Mouse (Mus musculus) forebrain, embryonic 12.5 days (tissue): ENCODE measurements around the gene Aplnr. TPM values are rescaled to one million over a fixed set of nuclear protein-coding genes. Genes with fewer than 3 reads are reported as not detected.

ENCODE experiments used
- ATAC-seq: fragments of 200-750 bp; cut with Nextera tagmentation; 2 replicates; pipeline ENCODE4 v1.8.0; 2017; ENCODE audit warnings: moderate TSS enrichment; ENCODE audit not compliant: low FRiP score
- H3K27ac ChIP-seq: fragments of 300-500 bp; sonication (generic); 2 replicates; pipeline ENCODE4 v1.5.1; 2016; ENCODE audit warnings: mild to moderate bottlenecking
- H3K27me3 ChIP-seq: fragments of 300-500 bp; sonication (generic); 2 replicates; pipeline ENCODE4 v1.6.1; 2016; ENCODE audit warnings: mild to moderate bottlenecking
- H3K36me3 ChIP-seq: fragments of 300-500 bp; sonication (generic); replicated peaks from 2 replicates; pipeline ENCODE4 v1.6.1; 2016; ENCODE audit warnings: mild to moderate bottlenecking
- H3K4me1 ChIP-seq: fragments of 300-500 bp; sonication (generic); 2 replicates; pipeline ENCODE4 v1.6.1; 2016
- H3K4me2 ChIP-seq: fragments of 300-500 bp; sonication (generic); 2 replicates; pipeline ENCODE4 v1.6.1; 2016; ENCODE audit warnings: mild to moderate bottlenecking, moderate library complexity
- H3K4me3 ChIP-seq: fragments of 300-500 bp; sonication (generic); replicated peaks from 2 replicates; pipeline ENCODE4 v1.5.1; 2016; ENCODE audit warnings: mild to moderate bottlenecking
- H3K9ac ChIP-seq: fragments of 300-500 bp; sonication (generic); 2 replicates; pipeline ENCODE4 v1.6.1; 2016; ENCODE audit warnings: mild to moderate bottlenecking
- H3K9me3 ChIP-seq: fragments of 300-500 bp; sonication (generic); 2 replicates; pipeline ENCODE4 v1.6.1; 2016
- WGBS: fragments of 180-500 bp; shearing (Covaris S2); methylation state at CpG from one replicate; pipeline ENCODE4 v1.1.7; 2016; 5-methylcytosine and 5-hydroxymethylcytosine counted together
- polyA plus RNA-seq: library from polyadenylated mRNA; unstranded; fragments of >200 nt; fragmentation: Nextera tagmentation; extraction: Ambion mirVana; gene quantifications from 2 replicates; pipeline ENCODE4 v1.2.1, GENCODE M21; 2016

The Aplnr gene
- polyA plus RNA-seq, 1 experiment from 2014 or later, result 28.1 TPM

DNA sequence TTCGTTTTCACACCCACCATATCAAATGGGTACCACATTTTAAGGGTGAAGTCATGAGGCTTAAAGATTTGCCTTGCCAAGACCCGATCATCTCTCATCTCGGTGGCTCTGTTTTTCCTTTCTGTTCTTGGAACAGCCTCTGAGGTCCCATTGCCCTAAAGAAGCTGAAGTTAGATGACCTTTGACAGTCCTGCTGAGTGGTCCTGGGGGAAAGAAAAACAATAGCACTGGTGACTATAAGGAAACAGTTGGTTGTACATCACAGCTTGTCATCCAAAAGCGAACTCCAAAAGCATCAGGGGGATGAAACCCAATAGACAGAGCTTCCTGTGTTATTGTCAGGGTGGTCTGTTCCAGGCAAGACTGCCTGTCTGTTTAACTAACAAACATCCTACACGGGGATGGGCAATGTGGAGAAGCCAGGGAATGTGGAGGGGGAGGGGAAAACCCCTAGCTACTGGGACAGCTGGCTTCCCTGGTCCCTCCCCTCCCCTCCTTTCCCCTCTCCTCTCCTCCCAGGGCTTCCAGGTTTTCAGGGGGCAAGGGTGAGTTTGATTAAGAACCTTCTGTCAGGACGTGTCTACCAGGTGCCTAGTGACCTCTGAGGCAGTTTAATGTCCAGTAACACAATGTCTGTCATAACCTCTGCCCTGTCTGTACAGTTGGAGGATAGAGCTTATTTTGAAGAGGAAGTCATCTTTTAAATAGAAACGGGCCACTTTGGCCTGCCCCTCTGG, 27.5 kb downstream of the Aplnr start:
- no peaks in the 10 kb centered on the region for H3K36me3 ChIP-seq
- H3K9me3 ChIP-seq, result no peaks in the 10 kb centered on the region
- H3K27ac ChIP-seq, result no peak overlapping the region

GRCm38 (mm10) chr2:85167624-85168023, 31.6 kb downstream of the Aplnr start:
- Histone ChIP-seq H3K36me3 (no peaks in the 10 kb centered on the region), H3K27ac (no peak overlapping the region), H3K9me3 (no peaks in the 10 kb centered on the region), H3K4me2 (no peak overlapping the region), H3K27me3 (no peaks in the 10 kb centered on the region), H3K4me1 (0 out of 2 replicates have a peak, but pooled peaks cover 3% of the 10 kb centered on the region), H3K4me3 (no peak overlapping the region), H3K9ac (no peak overlapping the region)
- WGBS, result 64% methylated on average over 1 of the region's 1 CpGs
- no peak for ATAC-seq

More for the DNA sequence above, 27.5 kb downstream of the Aplnr start:
- H3K9ac ChIP-seq, result no peak overlapping the region
- 65% methylated on average over 7 of the region's 7 CpGs for WGBS
- peaks cover 17% of the 10 kb centered on the region for H3K4me1 ChIP-seq
- H3K4me3 ChIP-seq, result no peak overlapping the region
- no peaks in the 10 kb centered on the region for H3K27me3 ChIP-seq
- no peak overlapping the region for H3K4me2 ChIP-seq
- ATAC-seq, result no peak

DNA sequence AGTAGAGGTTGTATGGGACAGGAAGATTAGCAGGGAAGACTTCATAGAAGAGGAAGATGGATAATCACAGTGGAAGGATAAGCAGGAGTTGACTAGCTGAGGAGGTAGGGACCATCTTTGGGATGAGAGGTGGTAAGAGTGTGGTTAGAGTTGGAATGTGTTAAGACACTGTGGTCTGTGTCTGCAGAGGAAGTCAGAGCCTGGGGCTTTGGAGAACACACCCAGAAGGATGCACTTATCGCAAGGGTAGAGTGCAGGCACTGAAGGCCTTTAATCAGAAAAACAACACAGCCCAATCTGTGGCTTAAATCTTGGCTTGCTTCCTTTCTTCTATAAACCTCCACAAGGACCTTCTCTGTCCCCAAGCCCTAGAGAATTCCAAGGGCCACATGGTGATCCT, 32.3 kb downstream of the Aplnr start:
- Histone ChIP-seq H3K4me1 (0 out of 2 replicates have a peak, but pooled peaks cover 3% of the 10 kb centered on the region), H3K9me3 (no peaks in the 10 kb centered on the region), H3K9ac (no peak overlapping the region), H3K4me3 (no peak overlapping the region), H3K27ac (no peak overlapping the region), H3K27me3 (no peaks in the 10 kb centered on the region), H3K4me2 (no peak overlapping the region), H3K36me3 (no peaks in the 10 kb centered on the region)
- 83% methylated on average over 1 of the region's 1 CpGs for WGBS
- ATAC-seq, result no peak

GRCm38 (mm10) chr2:85172071-85172762, 36.2 kb downstream of the Aplnr start:
- Histone ChIP-seq H3K4me2 (no peak overlapping the region), H3K4me3 (no peak overlapping the region), H3K9ac (no peak overlapping the region), H3K27me3 (no peaks in the 10 kb centered on the region), H3K9me3 (no peaks in the 10 kb centered on the region), H3K27ac (no peak overlapping the region), H3K36me3 (no peaks in the 10 kb centered on the region), H3K4me1 (no peaks in the 10 kb centered on the region)
- 80% methylated on average over 3 of the region's 3 CpGs for WGBS
- ATAC-seq, result no peak

DNA sequence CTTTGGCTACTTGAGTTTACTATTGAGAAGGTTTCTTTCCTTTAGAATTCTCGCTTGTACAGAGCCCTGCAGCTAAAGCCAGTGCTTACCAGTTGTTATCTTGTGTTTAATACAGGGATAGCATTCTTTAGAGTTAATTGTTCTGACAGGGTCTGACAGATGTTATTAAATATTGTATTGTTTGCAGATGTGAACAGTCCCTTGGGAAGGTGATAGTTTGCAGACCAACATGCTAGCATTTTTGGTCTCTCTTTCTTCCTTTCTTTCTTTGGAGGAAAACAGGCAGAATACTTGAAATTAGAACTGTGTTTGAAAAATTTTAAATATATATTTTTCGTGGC, 36.7 kb downstream of the Aplnr start:
- H3K4me3 ChIP-seq, result no peak overlapping the region
- H3K4me1 ChIP-seq, result no peaks in the 10 kb centered on the region
- 63% methylated on average over 2 of the region's 2 CpGs for WGBS
- no peak overlapping the region for H3K9ac ChIP-seq
- H3K27ac ChIP-seq, result no peak overlapping the region
- no peaks in the 10 kb centered on the region for H3K9me3 ChIP-seq
- no peak overlapping the region for H3K4me2 ChIP-seq
- H3K36me3 ChIP-seq, result no peaks in the 10 kb centered on the region
- H3K27me3 ChIP-seq, result no peaks in the 10 kb centered on the region
- no peak for ATAC-seq

DNA sequence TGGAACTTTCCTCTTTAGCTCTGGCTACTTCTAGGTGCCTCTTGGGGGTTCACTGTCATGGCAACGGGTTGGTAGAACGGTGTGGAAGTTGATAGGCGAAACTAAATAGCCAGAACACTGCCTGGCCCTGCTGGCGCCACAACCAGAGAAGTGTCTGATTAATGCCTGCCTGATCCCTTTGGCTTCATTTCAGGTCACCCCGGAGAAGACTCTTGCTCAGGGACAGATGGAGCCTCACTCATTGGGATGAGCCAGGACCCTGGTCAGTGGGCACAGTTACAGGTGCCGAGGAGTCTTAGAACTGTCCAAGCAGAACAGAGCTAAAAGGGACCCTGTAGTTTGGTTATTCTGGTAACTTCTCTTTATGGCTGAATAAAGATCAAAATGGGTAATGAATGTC, 37.5 kb downstream of the Aplnr start:
- Histone ChIP-seq H3K36me3 (no peaks in the 10 kb centered on the region), H3K4me3 (no peak overlapping the region), H3K4me1 (no peaks in the 10 kb centered on the region), H3K9ac (no peak overlapping the region), H3K27ac (no peak overlapping the region), H3K9me3 (no peaks in the 10 kb centered on the region), H3K27me3 (no peaks in the 10 kb centered on the region), H3K4me2 (no peak overlapping the region)
- ATAC-seq, result no peak
- WGBS, result 86% methylated on average over 6 of the region's 6 CpGs

DNA sequence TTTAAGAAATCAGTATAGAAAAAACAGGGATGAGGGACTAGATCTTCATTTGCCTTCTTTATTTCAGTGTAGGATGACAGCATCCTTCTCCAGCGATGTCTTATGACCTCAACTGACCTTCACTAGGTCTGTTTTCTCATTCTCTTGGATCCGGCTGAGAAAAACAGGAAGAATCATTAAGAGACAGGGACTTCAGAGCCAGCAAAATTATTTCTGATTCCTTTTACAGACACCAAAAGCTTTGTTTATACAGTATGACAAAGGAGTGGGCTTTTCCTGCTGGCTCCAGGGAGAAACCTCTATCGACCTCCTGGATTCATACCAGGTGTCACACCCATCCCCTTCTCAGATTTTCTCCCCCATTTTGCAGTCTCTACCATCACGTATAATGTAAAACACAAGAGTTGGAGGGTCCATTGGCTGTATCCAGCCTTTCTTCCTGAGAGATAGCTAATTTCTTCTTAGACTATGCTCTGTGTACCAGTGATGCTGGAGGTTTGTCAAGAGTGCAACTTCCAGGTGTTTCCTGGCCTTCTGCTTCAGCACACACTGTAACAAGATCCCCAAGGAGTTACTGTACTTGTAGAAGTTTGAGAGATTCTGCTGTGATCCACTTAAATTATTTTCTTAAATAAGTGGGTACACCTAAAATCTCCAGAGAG, 42.2 kb downstream of the Aplnr start:
- no peak overlapping the region for H3K27ac ChIP-seq

GRCm38 (mm10) chr2:85187582-85188151, 51.6 kb downstream of the Aplnr start:
- H3K27ac ChIP-seq, result no peak overlapping the region
- no peak overlapping the region for H3K9ac ChIP-seq
- H3K36me3 ChIP-seq, result no peaks in the 10 kb centered on the region
- no peaks in the 10 kb centered on the region for H3K4me1 ChIP-seq
- no peak for ATAC-seq
- H3K27me3 ChIP-seq, result 0 out of 2 replicates have a peak, but pooled peaks cover 7% of the 10 kb centered on the region
- WGBS, result 90% methylated on average over 6 of the region's 6 CpGs
- no peak overlapping the region for H3K4me3 ChIP-seq
- H3K4me2 ChIP-seq, result no peak overlapping the region
- no peaks in the 10 kb centered on the region for H3K9me3 ChIP-seq

More for the DNA sequence above, 42.2 kb downstream of the Aplnr start:
- WGBS, result 80% methylated on average over 4 of the region's 4 CpGs
- Histone ChIP-seq H3K4me2 (no peak overlapping the region), H3K36me3 (no peaks in the 10 kb centered on the region), H3K9ac (no peak overlapping the region), H3K9me3 (no peaks in the 10 kb centered on the region), H3K4me3 (no peak overlapping the region), H3K27me3 (no peaks in the 10 kb centered on the region), H3K4me1 (0 out of 2 replicates have a peak, but pooled peaks cover 2% of the 10 kb centered on the region)
- ATAC-seq, result no peak

Other genes starting within 250 kb of the Aplnr start
- gene Rtn4rl2, start 249.5 kb upstream of the Aplnr start, polyA plus RNA-seq, result 5.2 and 7.9 TPM in 2 replicates
- gene Slc43a3, start 199.6 kb upstream of the Aplnr start, polyA plus RNA-seq, result 10.1 and 11.3 TPM in 2 replicates
- not detected in 2 replicates for gene Prg2, start 155.8 kb upstream of the Aplnr start, polyA plus RNA-seq
- gene Prg3, start 148.0 kb upstream of the Aplnr start, polyA plus RNA-seq, result not detected in 2 replicates
- 309 and 322 TPM in 2 replicates for gene Ssrp1, start 99.0 kb upstream of the Aplnr start, polyA plus RNA-seq
- gene P2rx3, start 98.8 kb upstream of the Aplnr start, polyA plus RNA-seq, result 1.4 and 1.6 TPM in 2 replicates
- 38.3 and 39.7 TPM in 2 replicates for gene Tnks1bp1, start 88.2 kb upstream of the Aplnr start, polyA plus RNA-seq
- gene Lrrc55, start 61.0 kb downstream of the Aplnr start, polyA plus RNA-seq, result 2.8 and 3.1 TPM in 2 replicates
- gene Olfr987, start 203.1 kb downstream of the Aplnr start, polyA plus RNA-seq, result not detected in 2 replicates
- gene Olfr988, start 227.0 kb downstream of the Aplnr start, polyA plus RNA-seq, result not detected in 2 replicates